Mouse (Mus musculus): ENCODE measurements around the gene Gm6268. TPM values are rescaled to one million over a fixed set of nuclear protein-coding genes. Genes with fewer than 3 reads are reported as not detected.
A peak's percentile ranks its signal among the peaks of the same experiment; 100 is the strongest.

Gm6268 gene
- total and polyA plus RNA-seq, 3 experiments = not detected

DNA sequence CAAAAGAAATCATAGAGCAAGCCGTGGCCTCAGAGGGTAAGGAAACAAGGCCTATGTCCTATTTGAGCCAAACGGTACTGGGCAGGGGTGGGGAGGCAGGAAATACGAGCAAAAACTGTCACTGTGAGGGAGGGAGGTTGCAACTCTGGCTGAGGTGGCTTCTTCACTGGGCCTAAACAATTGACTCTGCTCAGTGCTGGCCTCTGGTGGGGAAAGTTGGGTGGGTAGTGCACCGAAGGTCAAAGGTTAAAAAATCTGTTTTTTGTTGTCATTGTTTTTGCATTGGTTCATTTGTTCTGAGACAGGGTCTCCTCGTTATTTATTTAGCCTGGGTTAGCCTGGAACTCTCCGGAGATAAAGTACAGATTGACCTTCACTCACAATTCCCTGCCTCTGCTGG is 1.2 kb downstream of the Gm6268 start:
- Histone ChIP-seq H3K9me3 (replicated peaks; ENCODE audit: low read length) (no peaks in the 10 kb centered on the region), H3K79me2 (replicated peaks; ENCODE audit: control insufficient read depth, extremely low read depth, insufficient read depth, poor library complexity, severe bottlenecking) (no peaks in the 10 kb centered on the region), H3K27me3 (replicated peaks) (no peaks in the 10 kb centered on the region), H3K36me3 (replicated peaks in 1 of 2; ENCODE audit: control insufficient read depth in 1 of 2, insufficient read depth in 1 of 2, low read length in 1 of 2) (no peaks in the 10 kb centered on the region), H3K9ac (ENCODE audit: insufficient read depth, low read depth) (no peak overlapping the region), H3K27ac (ENCODE audit: insufficient read depth, low read depth) (no peak overlapping the region), H3K4me1 (ENCODE audit: control insufficient read depth in 1 of 2, insufficient read depth in 2 of 2) (no peaks in the 10 kb centered on the region), H3K4me3 (replicated peaks in 1 of 3; ENCODE audit: low read depth in 2 of 3, low read length in 2 of 3, poor library complexity in 1 of 3) (no peak overlapping the region), H3K4me2 (ENCODE audit: insufficient read depth, low read depth, poor library complexity, severe bottlenecking) (no peak overlapping the region)
- peak; percentile 14 for DNase-seq (ENCODE audit: extremely low read depth)
- dilution Hi-C loops (cut with MboI; ENCODE audit: extremely low pct_ligation_motif_present, extremely low pct_unique_long_range_greater_than_20kb, low sequenced_read_pairs) = no loop called here
- TF ChIP-seq CTCF (conservative IDR thresholded peaks at IDR 0.05 in 1 of 2, IDR thresholded peaks at IDR 0.05 in 1 of 2; ENCODE audit: low read depth in 2 of 2, low read length in 2 of 2) (peak; percentile 18 to 60; a peak in 2 of 4 replicates), SMC3 (IDR thresholded peaks at IDR 0.05; ENCODE audit: low read depth, low read length) (peak; percentile 34), EP300 (IDR thresholded peaks at IDR 0.05; ENCODE audit: low read length) (no peak)
- in situ Hi-C loops (cut with MboI; ENCODE audit: low pct_ligation_motif_present, low pct_unique_long_range_greater_than_20kb, low sequenced_read_pairs) = no loop called here

DNA sequence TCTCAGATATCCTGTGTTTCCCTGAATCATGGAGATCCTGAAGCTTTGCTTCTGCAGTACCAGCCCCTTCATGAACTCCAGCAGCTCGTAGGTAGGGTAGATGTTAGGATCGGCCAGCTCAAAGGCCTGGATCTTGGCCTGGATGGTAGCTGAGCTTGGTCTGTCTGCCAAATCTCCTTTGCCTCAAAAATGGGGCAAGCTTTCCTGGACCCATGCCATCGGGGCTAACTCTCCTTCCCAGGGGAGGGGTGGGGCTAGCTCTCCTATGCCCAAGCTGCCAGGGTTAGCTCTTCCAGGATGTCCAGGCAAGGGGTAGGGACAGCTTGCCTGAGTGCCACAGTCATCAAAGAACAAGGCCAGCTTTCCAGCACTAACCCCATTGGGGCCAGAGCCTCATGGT is 18.1 kb downstream of the Gm6268 start:
- Histone ChIP-seq H3K9me3 (replicated peaks; ENCODE audit: low read length) (no peaks in the 10 kb centered on the region), H3K27me3 (replicated peaks) (no peaks in the 10 kb centered on the region), H3K79me2 (replicated peaks; ENCODE audit: control insufficient read depth, extremely low read depth, insufficient read depth, poor library complexity, severe bottlenecking) (no peaks in the 10 kb centered on the region), H3K27ac (ENCODE audit: insufficient read depth, low read depth) (no peak overlapping the region), H3K4me2 (ENCODE audit: insufficient read depth, low read depth, poor library complexity, severe bottlenecking) (no peak overlapping the region), H3K36me3 (replicated peaks in 1 of 2; ENCODE audit: control insufficient read depth in 1 of 2, insufficient read depth in 1 of 2, low read length in 1 of 2) (no peaks in the 10 kb centered on the region), H3K4me1 (ENCODE audit: control insufficient read depth in 1 of 2, insufficient read depth in 2 of 2) (no peaks in the 10 kb centered on the region), H3K4me3 (replicated peaks in 1 of 3; ENCODE audit: low read depth in 2 of 3, low read length in 2 of 3, poor library complexity in 1 of 3) (no peak overlapping the region), H3K9ac (ENCODE audit: insufficient read depth, low read depth) (no peak overlapping the region)
- in situ Hi-C loops (cut with MboI; ENCODE audit: low pct_ligation_motif_present, low pct_unique_long_range_greater_than_20kb, low sequenced_read_pairs) = no loop called here
- no peak for TF ChIP-seq MXI1 (IDR thresholded peaks at IDR 0.05; ENCODE audit: low read depth, low read length)
- no peak for TF ChIP-seq E2F4 (IDR thresholded peaks at IDR 0.05; ENCODE audit: insufficient replicate concordance, low read depth, low read length)
- TF ChIP-seq TCF12 (IDR thresholded peaks at IDR 0.05; ENCODE audit: low read depth, low read length) = no peak
- dilution Hi-C loops (cut with MboI; ENCODE audit: extremely low pct_ligation_motif_present, extremely low pct_unique_long_range_greater_than_20kb, low sequenced_read_pairs) = no loop called here
- no peak for DNase-seq (ENCODE audit: extremely low read depth)

GRCm38 (mm10) chrX:36434993-36435392 is 33.9 kb downstream of the Gm6268 start:
- Histone ChIP-seq H3K27me3 (replicated peaks) (no peaks in the 10 kb centered on the region), H3K27ac (ENCODE audit: insufficient read depth, low read depth) (no peak overlapping the region), H3K9ac (ENCODE audit: insufficient read depth, low read depth) (no peak overlapping the region), H3K4me1 (ENCODE audit: control insufficient read depth in 1 of 2, insufficient read depth in 2 of 2) (no peaks in the 10 kb centered on the region), H3K4me3 (replicated peaks in 1 of 3; ENCODE audit: low read depth in 2 of 3, low read length in 2 of 3, poor library complexity in 1 of 3) (no peak overlapping the region), H3K9me3 (replicated peaks; ENCODE audit: low read length) (no peaks in the 10 kb centered on the region), H3K4me2 (ENCODE audit: insufficient read depth, low read depth, poor library complexity, severe bottlenecking) (no peak overlapping the region), H3K79me2 (replicated peaks; ENCODE audit: control insufficient read depth, extremely low read depth, insufficient read depth, poor library complexity, severe bottlenecking) (no peaks in the 10 kb centered on the region), H3K36me3 (replicated peaks in 1 of 2; ENCODE audit: control insufficient read depth in 1 of 2, insufficient read depth in 1 of 2, low read length in 1 of 2) (no peaks in the 10 kb centered on the region)
- in situ Hi-C loops (cut with MboI; ENCODE audit: low pct_ligation_motif_present, low pct_unique_long_range_greater_than_20kb, low sequenced_read_pairs) (no loop called here), dilution Hi-C loops (cut with MboI; ENCODE audit: extremely low pct_ligation_motif_present, extremely low pct_unique_long_range_greater_than_20kb, low sequenced_read_pairs) (no loop called here)
- TF ChIP-seq UBTF (IDR thresholded peaks at IDR 0.05; ENCODE audit: low read depth, low read length) (no peak), EP300 (IDR thresholded peaks at IDR 0.05; ENCODE audit: low read length) (no peak), CTCF (conservative IDR thresholded peaks at IDR 0.05 in 1 of 2, IDR thresholded peaks at IDR 0.05 in 1 of 2; ENCODE audit: low read depth in 2 of 2, low read length in 2 of 2) (peak; percentile 18 to 37; a peak in 2 of 4 replicates), PAX5 (IDR thresholded peaks at IDR 0.05; ENCODE audit: low read length) (no peak), NRF1 (IDR thresholded peaks at IDR 0.05; ENCODE audit: low read depth, low read length) (no peak), POLR2A (IDR thresholded peaks at IDR 0.05; ENCODE audit: low read depth, low read length) (no peak)
- DNase-seq (ENCODE audit: extremely low read depth) = peak; percentile 28

Measured in CH12.LX (cell line).